ENCODE assay signal across 8 mouse cellular contexts in the genomic region with DNA sequence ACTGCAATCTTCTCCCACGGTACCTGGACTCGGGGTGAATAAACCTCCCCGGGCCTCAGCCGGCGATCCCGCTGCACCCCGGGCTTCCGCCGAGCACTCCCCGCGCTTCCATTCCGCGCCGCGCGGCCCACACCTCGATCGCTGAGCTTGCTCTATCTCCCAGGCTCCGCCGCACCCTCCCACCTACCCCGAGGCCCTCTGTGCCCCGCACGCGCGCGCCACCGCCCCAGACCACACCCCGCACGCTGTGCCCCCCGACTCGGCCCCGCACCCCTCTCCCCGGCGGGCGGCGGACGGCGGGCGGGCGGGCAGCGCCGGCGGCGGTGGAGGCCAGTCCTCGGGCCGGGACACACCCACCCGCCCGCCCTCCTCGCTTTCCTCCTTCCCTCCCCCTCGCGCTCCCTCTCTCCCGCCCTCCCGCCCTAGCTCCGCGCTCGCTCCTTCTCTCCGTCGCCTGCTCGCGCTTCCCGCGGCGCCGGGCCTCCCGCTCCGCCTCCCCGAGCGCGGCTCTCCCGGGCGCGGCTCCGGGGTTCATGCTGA. TPM values are rescaled to one million over a fixed set of nuclear protein-coding genes. Genes with fewer than 3 reads are reported as not detected.
DNase-seq lines count a peak whose midpoint lies in the region; ATAC-seq and TF ChIP-seq lines count a peak whose summit lies in the region.

A gene (plus strand): TSS at position 343 of the 540 bp plus-strand sequence.

- under 1% methylated on average over 37 of the region's 73 CpGs for WGBS in intestine, embryonic 16.5 days
- WGBS in limb, embryonic 12.5 days: under 1% methylated on average over 58 of the region's 73 CpGs
- under 1% methylated on average over 49 of the region's 73 CpGs for WGBS in midbrain, embryonic 14.5 days

- TF ChIP-seq POLR2A in cortical plate, adult 2 months (IDR thresholded peaks at IDR 0.05; ENCODE audit: extremely low read depth, insufficient read depth, low read length): no peak

- no peaks in the 10 kb centered on the region for H3K27me3 ChIP-seq in intestine, embryonic 16.5 days (replicated peaks; ENCODE audit: control insufficient read depth, insufficient read depth, low read length)
- no peaks in the 10 kb centered on the region for H3K27me3 ChIP-seq in limb, embryonic 12.5 days
- no peaks in the 10 kb centered on the region for H3K27me3 ChIP-seq in midbrain, embryonic 14.5 days (ENCODE audit: control insufficient read depth, insufficient read depth, low read length)

- peak within 1 kb of the TSS; percentile 93 for H3K27ac ChIP-seq in cortical plate, adult 2 months (ENCODE audit: insufficient read depth, low read length)
- H3K27ac ChIP-seq in intestine, embryonic 16.5 days (ENCODE audit: low read length): peak within 1 kb of the TSS; percentile 85
- peak within 1 kb of the TSS; percentile 92 for H3K27ac ChIP-seq in limb, embryonic 12.5 days
- H3K27ac ChIP-seq in midbrain, embryonic 14.5 days (replicated peaks; ENCODE audit: low read depth, low read length): peak within 1 kb of the TSS; percentile 84

- H3K4me1 ChIP-seq in cortical plate, adult 2 months (ENCODE audit: control insufficient read depth, insufficient read depth, low read length): peaks cover 3% of the 10 kb centered on the region; the same call in 1 of the 2 replicates
- peaks cover 15% of the 10 kb centered on the region for H3K4me1 ChIP-seq in intestine, embryonic 16.5 days (ENCODE audit: control insufficient read depth, insufficient read depth, low read length)
- H3K4me1 ChIP-seq in limb, embryonic 12.5 days (replicated peaks): peaks cover 42% of the 10 kb centered on the region
- peaks cover 18% of the 10 kb centered on the region for H3K4me1 ChIP-seq in midbrain, embryonic 14.5 days (ENCODE audit: control insufficient read depth, insufficient read depth, low read length)

- H3K36me3 ChIP-seq in intestine, embryonic 16.5 days (ENCODE audit: control insufficient read depth, insufficient read depth, low read length): no peaks in the 10 kb centered on the region
- peaks cover 5% of the 10 kb centered on the region; the same call in 1 of the 2 replicates for H3K36me3 ChIP-seq in limb, embryonic 12.5 days
- H3K36me3 ChIP-seq in midbrain, embryonic 14.5 days (ENCODE audit: control insufficient read depth, insufficient read depth, low read length): no peaks in the 10 kb centered on the region

- DNase-seq in kidney, adult 18-20 months: peak; percentile 73
- DNase-seq in kidney, adult 11 months: no peak
- DNase-seq in gastrocnemius, postnatal 36 days: peak; percentile 40 to 51
- DNase-seq in midbrain, embryonic 14.5 days: peak; percentile 82
- DNase-seq in spleen, postnatal 14 days (ENCODE audit: low spot score in 2 of 2): peak; percentile 19 to 24

- H3K4me2 ChIP-seq in intestine, embryonic 16.5 days (ENCODE audit: low read depth, low read length): peak within 1 kb of the TSS; percentile 96
- peak within 1 kb of the TSS; percentile 95 for H3K4me2 ChIP-seq in limb, embryonic 12.5 days
- peak within 1 kb of the TSS; percentile 98 for H3K4me2 ChIP-seq in midbrain, embryonic 14.5 days (ENCODE audit: low read length)

- TF ChIP-seq CTCF in cortical plate, adult 2 months (IDR thresholded peaks at IDR 0.05; ENCODE audit: extremely low read depth, insufficient read depth, low read length): no peak

- no peaks in the 10 kb centered on the region for H3K9me3 ChIP-seq in intestine, embryonic 16.5 days (ENCODE audit: control insufficient read depth, low read length)
- no peaks in the 10 kb centered on the region for H3K9me3 ChIP-seq in limb, embryonic 12.5 days
- no peaks in the 10 kb centered on the region for H3K9me3 ChIP-seq in midbrain, embryonic 14.5 days (ENCODE audit: control insufficient read depth, low read length)

- H3K4me3 ChIP-seq in cortical plate, adult 2 months (ENCODE audit: insufficient read depth, low read length): peak within 1 kb of the TSS; percentile 90
- peak within 1 kb of the TSS; percentile 85 for H3K4me3 ChIP-seq in intestine, embryonic 16.5 days (ENCODE audit: low read length)
- H3K4me3 ChIP-seq in limb, embryonic 12.5 days (replicated peaks): peak within 1 kb of the TSS; percentile 84
- H3K4me3 ChIP-seq in midbrain, embryonic 14.5 days (replicated peaks; ENCODE audit: low read depth, low read length): peak within 1 kb of the TSS; percentile 70

- peak within 1 kb of the TSS; percentile 91 for H3K9ac ChIP-seq in intestine, embryonic 16.5 days (ENCODE audit: low read depth, low read length)
- peak within 1 kb of the TSS; percentile 88 for H3K9ac ChIP-seq in limb, embryonic 12.5 days (replicated peaks)
- peak within 1 kb of the TSS; percentile 84 for H3K9ac ChIP-seq in midbrain, embryonic 14.5 days (replicated peaks; ENCODE audit: low read length)

- peak; percentile 66 for ATAC-seq in intestine, embryonic 16.5 days
- ATAC-seq in limb, embryonic 12.5 days (ENCODE audit: insufficient number of reproducible peaks, insufficient read depth, low FRiP score, low TSS enrichment, low read depth): peak; percentile 37
- peak; percentile 53 for ATAC-seq in midbrain, embryonic 14.5 days (ENCODE audit: low FRiP score, low TSS enrichment)

- intact Hi-C loops in gastrocnemius, postnatal 36 days (cut with DNase I): no loop called here

RNA-seq across cellular contexts. Expression of the gene that starts here (rescaled TPM):
- polyA plus RNA-seq in cortical plate, adult 2 months (2012; rRNA removed): 30.3 and 35.1 TPM in 2 replicates
- total RNA-seq in gastrocnemius, postnatal 36 days (2021): 1 to 10 TPM; 4.9 to 5.1 TPM
- 17.6 and 18.8 TPM in 2 replicates for polyA plus RNA-seq in intestine, embryonic 16.5 days (2015; fragmentation: Nextera tagmentation; extraction: Ambion mirVana)
- polyA plus RNA-seq in limb, embryonic 12.5 days (2016; fragmentation: Nextera tagmentation; extraction: Ambion mirVana): 19.2 and 19.9 TPM in 2 replicates
- polyA plus RNA-seq in midbrain, embryonic 14.5 days (2014; fragmentation: Nextera tagmentation; extraction: Ambion mirVana): 8.0 and 8.2 TPM in 2 replicates
